Mouse (Mus musculus) CH12.LX (cell line): ENCODE results near the gene Myt1l. TPM values are rescaled to one million over a fixed set of nuclear protein-coding genes. Genes with fewer than 3 reads are reported as not detected.

ENCODE experiments used
- DNase-seq: peaks from one replicate; pipeline ENCODE4 v3.0.0-alpha.2; 2013; ENCODE audit errors: extremely low read depth
- H3K27ac ChIP-seq: 2 replicates; pipeline ENCODE4 v1.5.1; 2012; ENCODE audit warnings: low read depth, mild to moderate bottlenecking, control low read depth, moderate library complexity; ENCODE audit not compliant: insufficient read depth
- H3K27me3 ChIP-seq: replicated peaks from 2 replicates; pipeline ENCODE3; 2012; ENCODE audit warnings: inconsistent platforms
- H3K36me3 ChIP-seq, 2 experiments: replicated peaks in 1 of 2; 2 replicates each; pipeline versions ENCODE3 to v1.6.1; 2012; ENCODE audit warnings: inconsistent platforms in 1 of 2, low read length in 1 of 2, mild to moderate bottlenecking in 1 of 2, mixed read lengths in 1 of 2, moderate library complexity in 1 of 2; ENCODE audit not compliant: control insufficient read depth in 1 of 2, insufficient read depth in 1 of 2
- H3K4me1 ChIP-seq, 2 experiments: 2 replicates each; pipeline ENCODE4 v1.6.1; 2012; ENCODE audit warnings: inconsistent platforms in 1 of 2, moderate library complexity in 1 of 2; ENCODE audit not compliant: insufficient read depth in 2 of 2, control insufficient read depth in 1 of 2
- H3K4me2 ChIP-seq: 2 replicates; pipeline ENCODE4 v1.6.1; 2012; ENCODE audit warnings: low read depth, mild to moderate bottlenecking, control low read depth; ENCODE audit not compliant: poor library complexity, insufficient read depth, severe bottlenecking
- H3K4me3 ChIP-seq, 3 experiments: fragments of 150-350 bp in 1 of 3; sonication (generic) in 1 of 3; replicated peaks in 1 of 3; 2 replicates each; pipeline versions ENCODE3 to v1.5.1; 2011 to 2012; ENCODE audit warnings: low read depth in 2 of 3, low read length in 2 of 3, mild to moderate bottlenecking in 2 of 3, moderate library complexity in 2 of 3, control low read depth in 1 of 3, improper control_type of control experiment in 1 of 3, inconsistent platforms in 1 of 3, mixed read lengths in 1 of 3; ENCODE audit not compliant: poor library complexity in 1 of 3
- H3K79me2 ChIP-seq: replicated peaks from 2 replicates; pipeline ENCODE4 v1.6.1; 2012; ENCODE audit warnings: mild to moderate bottlenecking, moderate library complexity; ENCODE audit not compliant: control insufficient read depth, poor library complexity, insufficient read depth, severe bottlenecking; ENCODE audit errors: extremely low read depth
- H3K9ac ChIP-seq: 2 replicates; pipeline ENCODE4 v1.6.1; 2012; ENCODE audit warnings: low read depth, mild to moderate bottlenecking, control low read depth, moderate library complexity; ENCODE audit not compliant: insufficient read depth
- H3K9me3 ChIP-seq: replicated peaks from 2 replicates; pipeline ENCODE3; 2012; ENCODE audit warnings: low read length, inconsistent platforms, mixed read lengths
- CHD1 ChIP-seq: IDR thresholded peaks from 2 replicates; pipeline ENCODE4 v1.6.1; 2012; ENCODE audit warnings: low read depth, low read length, improper control_type of control experiment, inconsistent platforms
- CHD2 ChIP-seq: IDR thresholded peaks from 2 replicates; pipeline ENCODE4 v1.6.1; 2011; ENCODE audit warnings: low read length, improper control_type of control experiment
- E2F4 ChIP-seq: IDR thresholded peaks from 2 replicates; pipeline ENCODE4 v1.6.1; 2011; ENCODE audit warnings: low read depth, low read length, improper control_type of control experiment; ENCODE audit not compliant: insufficient replicate concordance
- ETS1 ChIP-seq: conservative IDR thresholded peaks from 2 replicates; pipeline ENCODE4 v1.6.1; 2012; ENCODE audit warnings: low read depth, mild to moderate bottlenecking, inconsistent platforms, low read length, improper control_type of control experiment, moderate library complexity
- JUN ChIP-seq: IDR thresholded peaks from 2 replicates; pipeline ENCODE4 v1.6.1; 2011; ENCODE audit warnings: low read depth, mild to moderate bottlenecking, low read length, improper control_type of control experiment, moderate library complexity; ENCODE audit not compliant: insufficient read depth
- MYC ChIP-seq: IDR thresholded peaks from 2 replicates; pipeline ENCODE4 v1.6.1; 2011; ENCODE audit warnings: low read depth, mild to moderate bottlenecking, improper control_type of control experiment, low read length
- NRF1 ChIP-seq: IDR thresholded peaks from 2 replicates; pipeline ENCODE4 v1.6.1; 2014; ENCODE audit warnings: low read depth, mild to moderate bottlenecking, inconsistent platforms, low read length, improper control_type of control experiment, moderate library complexity
- RAD21 ChIP-seq: IDR thresholded peaks from 2 replicates; pipeline ENCODE4 v1.6.1; 2011; ENCODE audit warnings: low read depth, mild to moderate bottlenecking, low read length, improper control_type of control experiment, moderate library complexity
- RCOR1 ChIP-seq: conservative IDR thresholded peaks from 2 replicates; pipeline ENCODE4 v1.6.1; 2012; ENCODE audit warnings: low read depth, mild to moderate bottlenecking, inconsistent platforms, low read length, improper control_type of control experiment
- USF2 ChIP-seq: conservative IDR thresholded peaks from 2 replicates; pipeline ENCODE4 v1.6.1; 2011; ENCODE audit warnings: low read depth, low read length, improper control_type of control experiment
- ZKSCAN1 ChIP-seq: IDR thresholded peaks from 2 replicates; pipeline ENCODE4 v1.6.1; 2012; ENCODE audit warnings: low read depth, inconsistent platforms, low read length, improper control_type of control experiment, borderline replicate concordance
- ZMIZ1 ChIP-seq: IDR thresholded peaks from 2 replicates; pipeline ENCODE4 v1.6.1; 2012; ENCODE audit warnings: low read depth, mild to moderate bottlenecking, inconsistent platforms, low read length, improper control_type of control experiment
- dilution Hi-C: fragments of 300-500 bp; cut with MboI; formaldehyde crosslinking; loops from 2 replicates; pipeline ENCODE4 v1.14.3; 2020; ENCODE audit warnings: low sequenced_read_pairs; ENCODE audit not compliant: extremely low pct_unique_long_range_greater_than_20kb, extremely low pct_ligation_motif_present
- in situ Hi-C: fragments of 300-500 bp; cut with MboI; formaldehyde crosslinking; loops from 3 replicates; pipeline ENCODE4 v1.14.3; 2019; ENCODE audit warnings: low sequenced_read_pairs, low pct_ligation_motif_present, low pct_unique_long_range_greater_than_20kb, mixed read lengths
- polyA plus RNA-seq: library from polyadenylated mRNA; unstranded; fragments of >175 nt; gene quantifications from 2 replicates; pipeline ENCODE4 v1.2.1, GENCODE M21; 2012; ENCODE audit warnings: low read depth; ENCODE audit not compliant: insufficient read length
- total RNA-seq, 2 experiments: library from RNA; depleted of rRNA; stranded (reverse); fragments of 300-350 nt in 1 of 2; fragments of >200 nt in 1 of 2; gene quantifications; 2 replicates each; pipeline ENCODE4 v1.2.3; 2012 to 2014

Myt1l gene
- total and polyA plus RNA-seq, 3 experiments: 0.31 to 1.1 TPM; not detected in 1

DNA sequence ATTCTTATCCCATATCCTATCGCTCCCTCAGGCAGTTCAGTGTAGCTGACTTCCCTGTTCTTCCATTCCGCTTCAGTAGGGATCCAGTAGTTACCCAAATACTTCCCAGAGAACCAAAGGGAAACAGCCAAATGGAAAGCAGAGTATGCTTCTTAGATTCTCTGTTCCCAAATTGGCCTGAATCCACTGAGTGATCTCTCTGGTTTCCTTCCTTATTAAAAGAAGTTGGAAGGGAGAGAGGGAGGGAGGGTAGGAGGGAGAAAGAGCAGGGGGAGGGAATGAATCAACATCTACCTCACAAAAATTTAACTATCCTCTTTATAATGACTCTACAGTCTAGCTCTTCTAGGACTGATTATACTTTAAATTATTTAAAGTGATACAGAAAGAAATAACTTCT is 106.3 kb downstream of the Myt1l start:
- Histone ChIP-seq H3K4me2 (no peak overlapping the region), H3K4me3 (no peak overlapping the region), H3K79me2 (no peaks in the 10 kb centered on the region), H3K9ac (no peak overlapping the region), H3K36me3 (no peaks in the 10 kb centered on the region), H3K9me3 (no peaks in the 10 kb centered on the region), H3K27me3 (no peaks in the 10 kb centered on the region), H3K4me1 (peaks cover 0 to 7% of the 10 kb centered on the region in 2 experiments; a peak in 1 of 4 replicates), H3K27ac (no peak overlapping the region)
- in situ Hi-C loops (no loop called here), dilution Hi-C loops (no loop called here)
- DNase-seq: no peak
- TF ChIP-seq ZMIZ1: no peak

DNA sequence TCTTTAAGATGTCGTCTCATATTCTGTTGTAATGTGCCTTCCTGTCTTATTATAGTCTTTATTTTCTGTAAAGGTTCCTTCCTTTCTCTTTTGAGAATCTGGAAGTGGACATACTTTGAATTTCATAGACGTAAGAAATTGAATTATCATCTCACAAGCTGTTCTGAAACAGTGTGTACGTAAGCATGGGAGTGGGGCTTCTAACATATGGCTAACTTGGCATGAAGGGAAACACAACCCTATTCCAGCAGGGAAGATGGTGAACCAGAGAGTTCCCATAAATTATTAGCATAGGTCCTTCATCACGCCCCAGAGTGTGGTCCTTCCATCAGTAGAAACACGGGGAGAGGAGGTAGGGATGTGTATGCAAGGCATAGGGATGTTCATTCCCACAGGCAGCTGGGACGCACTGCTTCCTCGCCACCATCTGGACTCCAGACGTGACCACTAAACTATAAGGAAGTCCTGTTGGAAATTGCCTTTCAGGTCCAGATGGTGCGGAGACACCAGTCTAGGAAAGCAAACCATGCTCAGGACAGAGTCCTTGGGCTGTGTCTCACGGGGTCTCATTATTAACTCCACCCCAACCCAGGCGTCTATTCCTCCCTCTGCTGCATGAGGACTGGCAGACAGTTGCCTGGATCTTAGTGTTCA is 111.5 kb downstream of the Myt1l start:
- no peak overlapping the region for H3K4me3 ChIP-seq
- H3K9ac ChIP-seq: no peak overlapping the region
- H3K4me1 ChIP-seq: no peaks in the 10 kb centered on the region
- no peak for DNase-seq
- H3K27me3 ChIP-seq: no peaks in the 10 kb centered on the region
- no peak for TF ChIP-seq MYC
- TF ChIP-seq RCOR1: no peak
- no peak for TF ChIP-seq RAD21
- no peak for TF ChIP-seq ZKSCAN1
- no peak for TF ChIP-seq ETS1
- no peak for TF ChIP-seq USF2
- no peak for TF ChIP-seq NRF1
- TF ChIP-seq CHD2: no peak
- no peak for TF ChIP-seq E2F4
- no peak for TF ChIP-seq JUN
- in situ Hi-C loops (no loop called here), dilution Hi-C loops (no loop called here)
- H3K79me2 ChIP-seq: no peaks in the 10 kb centered on the region
- H3K27ac ChIP-seq: no peak overlapping the region
- H3K36me3 ChIP-seq: no peaks in the 10 kb centered on the region
- no peak overlapping the region for H3K4me2 ChIP-seq
- H3K9me3 ChIP-seq: no peaks in the 10 kb centered on the region

DNA sequence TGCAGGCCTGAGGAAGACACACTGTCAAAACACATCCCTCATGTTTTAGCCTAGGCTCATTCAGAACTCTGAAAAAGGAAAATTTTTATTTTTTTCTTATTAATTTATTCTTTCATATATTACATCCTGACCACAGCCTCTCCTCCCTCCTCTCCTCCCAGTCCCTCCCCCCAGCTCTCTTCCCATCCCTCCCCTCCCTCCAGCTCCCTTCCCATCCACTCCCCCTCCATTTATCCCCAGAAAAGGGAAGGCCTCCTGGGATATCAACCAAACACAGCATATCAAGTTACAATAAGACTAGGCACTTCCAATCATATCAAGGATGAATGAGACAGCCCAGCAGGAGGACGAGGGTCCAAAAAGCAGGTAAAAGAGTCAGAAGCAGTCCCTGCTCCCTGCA is 112.0 kb downstream of the Myt1l start:
- no peaks in the 10 kb centered on the region for H3K79me2 ChIP-seq
- no peaks in the 10 kb centered on the region for H3K36me3 ChIP-seq
- dilution Hi-C loops (no loop called here), in situ Hi-C loops (no loop called here)
- no peak overlapping the region for H3K27ac ChIP-seq
- no peak overlapping the region for H3K4me2 ChIP-seq
- no peak for DNase-seq
- H3K9me3 ChIP-seq: no peaks in the 10 kb centered on the region
- TF ChIP-seq CHD1: no peak
- H3K27me3 ChIP-seq: no peaks in the 10 kb centered on the region
- H3K9ac ChIP-seq: no peak overlapping the region
- no peaks in the 10 kb centered on the region for H3K4me1 ChIP-seq
- H3K4me3 ChIP-seq: no peak overlapping the region
